Mouse (Mus musculus): ENCODE measurements around the gene Myo18b.

DNA sequence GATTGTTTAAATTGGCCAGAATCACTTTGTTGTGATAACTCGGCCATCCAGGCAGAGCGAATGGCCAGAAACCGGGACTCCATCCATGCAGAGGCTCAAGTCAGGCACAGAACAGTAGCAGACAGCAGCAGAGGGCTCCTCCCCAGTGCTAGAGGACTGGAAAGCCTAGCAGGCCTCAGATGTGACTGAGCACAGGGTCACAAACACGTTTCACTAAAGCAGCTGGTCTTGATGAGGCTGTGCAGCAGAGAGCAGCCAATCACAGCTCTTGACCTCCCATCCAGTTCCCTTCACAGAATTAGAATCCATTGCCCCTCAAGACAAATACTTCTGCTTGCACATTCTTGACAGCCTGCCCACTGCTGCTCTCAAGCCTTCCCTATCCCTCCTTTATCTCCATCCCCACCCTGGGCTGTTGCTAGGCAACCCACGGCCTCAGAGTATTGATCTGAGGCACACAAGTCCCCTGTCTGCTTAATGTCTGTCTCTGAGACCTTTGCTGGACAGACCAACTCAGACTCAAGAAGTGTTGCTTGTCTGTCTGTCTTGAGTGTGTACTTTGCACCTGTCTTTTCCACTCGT lies 52.4 kb downstream of the Myo18b start:
- TF ChIP-seq CTCF (IDR thresholded peaks at IDR 0.05; ENCODE audit: control insufficient read depth, insufficient read depth, insufficient replicate concordance, low read depth, low read length) (no peak), POLR2A (IDR thresholded peaks at IDR 0.05; ENCODE audit: control insufficient read depth, low read depth, low read length) (no peak)
